ENCODE assay signal across 16 mouse cellular contexts in genomic region chr2:129652616-129653015, GRCm38 (mm10). TPM values are rescaled to one million over a fixed set of nuclear protein-coding genes. Genes with fewer than 3 reads are reported as not detected.
DNase-seq lines count a peak whose midpoint lies in the region; ATAC-seq lines count a peak whose summit lies in the region.
"Had no signal": no experiment of that assay in that cellular context is flagged by ENCODE, and none has a peak within 500 bp of the region (broad histone marks: within the 10 kb centered on the region; RNA-seq: fewer than 3 reads in every experiment).

No protein-coding gene starts in this region.

- H3K9me3 ChIP-seq in hindbrain, embryonic 11.5 days (ENCODE audit: control insufficient read depth, low read length), result no peaks in the 10 kb centered on the region
- no peaks in the 10 kb centered on the region for H3K9me3 ChIP-seq in hindbrain, embryonic 13.5 days
- H3K9me3 ChIP-seq: heart, embryonic 13.5 days; neural tube, embryonic 12.5 days had no signal

- no peaks in the 10 kb centered on the region for H3K36me3 ChIP-seq in hindbrain, embryonic 11.5 days (ENCODE audit: control insufficient read depth, insufficient read depth, low read length)
- H3K36me3 ChIP-seq in hindbrain, embryonic 13.5 days, result no peaks in the 10 kb centered on the region
- H3K36me3 ChIP-seq: heart, embryonic 13.5 days; neural tube, embryonic 12.5 days had no signal

- no peak overlapping the region for H3K4me2 ChIP-seq in hindbrain, embryonic 11.5 days (replicated peaks; ENCODE audit: low read depth, low read length)
- H3K4me2 ChIP-seq in hindbrain, embryonic 13.5 days, result no peak overlapping the region
- H3K4me2 ChIP-seq: heart, embryonic 13.5 days; neural tube, embryonic 12.5 days had no signal

- no peaks in the 10 kb centered on the region for H3K27me3 ChIP-seq in hindbrain, embryonic 11.5 days (ENCODE audit: control insufficient read depth, insufficient read depth, low read length)
- no peaks in the 10 kb centered on the region for H3K27me3 ChIP-seq in hindbrain, embryonic 13.5 days
- H3K27me3 ChIP-seq: heart, embryonic 13.5 days; neural tube, embryonic 12.5 days had no signal

- WGBS in hindbrain, embryonic 11.5 days, result 64% methylated on average over 4 of the region's 4 CpGs
- 64% methylated on average over 4 of the region's 4 CpGs for WGBS in hindbrain, embryonic 13.5 days

- H3K27ac ChIP-seq in hindbrain, embryonic 11.5 days (ENCODE audit: low read depth, low read length), result no peak overlapping the region
- H3K27ac ChIP-seq in hindbrain, embryonic 13.5 days, result no peak overlapping the region
- H3K27ac ChIP-seq: heart, embryonic 13.5 days; neural tube, embryonic 12.5 days had no signal

- no peak for ATAC-seq in hindbrain, embryonic 11.5 days (ENCODE audit: low FRiP score)
- ATAC-seq in hindbrain, embryonic 13.5 days (ENCODE audit: low FRiP score), result no peak
- ATAC-seq: forebrain, postnatal 0 days; inflammation-experienced regulatory T-cells, adult 6 months had no signal

- H3K4me1 ChIP-seq in hindbrain, embryonic 11.5 days (replicated peaks; ENCODE audit: control insufficient read depth, insufficient read depth, low read length), result no peaks in the 10 kb centered on the region
- H3K4me1 ChIP-seq in hindbrain, embryonic 13.5 days (replicated peaks), result no peaks in the 10 kb centered on the region
- H3K4me1 ChIP-seq: neural tube, embryonic 12.5 days had no signal

- H3K4me3 ChIP-seq in hindbrain, embryonic 11.5 days (ENCODE audit: low read depth, low read length), result no peak overlapping the region
- no peak overlapping the region for H3K4me3 ChIP-seq in hindbrain, embryonic 13.5 days
- H3K4me3 ChIP-seq: heart, embryonic 13.5 days; neural tube, embryonic 12.5 days had no signal

- DNase-seq in hindbrain, embryonic 11.5 days (ENCODE audit: low spot score), result peak; percentile 2
- DNase-seq in cerebellum, adult 11-12 months, result peak; percentile 87
- peak; percentile 92 to 93 for DNase-seq in cerebellum, postnatal 10 days
- DNase-seq in lung, postnatal 36 days, result peak; percentile 32
- DNase-seq in embryo, embryonic 10.5 days (ENCODE audit: low spot score), result no peak
- no peak for DNase-seq in thymus, postnatal 10 days (ENCODE audit: low spot score in 2 of 2)
- DNase-seq: adrenal gland, postnatal 10 days; forebrain, postnatal 0 days; kidney, postnatal 25 days; midbrain, embryonic 14.5 days had no signal

- no peak overlapping the region for H3K9ac ChIP-seq in hindbrain, embryonic 11.5 days (ENCODE audit: low read depth, low read length)
- H3K9ac ChIP-seq in hindbrain, embryonic 13.5 days, result no peak overlapping the region
- H3K9ac ChIP-seq: forebrain, postnatal 0 days; heart, embryonic 13.5 days; neural tube, embryonic 12.5 days had no signal

RNA-seq across cellular contexts. Expression of gene Pdyn, which starts 47.0 kb away (rescaled TPM):
- 1.5 and 1.9 TPM in 2 replicates for polyA plus RNA-seq in hindbrain, embryonic 11.5 days (2014; fragmentation: Nextera tagmentation; extraction: Ambion mirVana)
- polyA plus RNA-seq in hindbrain, embryonic 13.5 days (2015; fragmentation: Nextera tagmentation; extraction: Ambion mirVana), result 10.5 and 13.4 TPM in 2 replicates
- polyA plus RNA-seq: heart, embryonic 13.5 days; inflammation-experienced regulatory T-cells, adult 6 months; liver, adult 2 months; testis, adult 2 months had no signal

RNA-seq across cellular contexts. Expression of gene Sirpa, which starts 60.0 kb away (rescaled TPM):
- polyA plus RNA-seq in hindbrain, embryonic 11.5 days (2014; fragmentation: Nextera tagmentation; extraction: Ambion mirVana), result 17.2 and 18.4 TPM in 2 replicates
- polyA plus RNA-seq in hindbrain, embryonic 13.5 days (2015; fragmentation: Nextera tagmentation; extraction: Ambion mirVana), result 20.8 and 23.1 TPM in 2 replicates

Comparison
In these comparisons a context has a peak if more than half of its experiments do, and no peak if none do; other contexts are left out.
1. DNase-seq: peak in hindbrain, embryonic 11.5 days (single experiment), cerebellum, adult 11-12 months (single experiment), cerebellum, postnatal 10 days (2 of 2) and lung, postnatal 36 days (single experiment); none in embryo, embryonic 10.5 days (single experiment) and thymus, postnatal 10 days (0 of 2).